Mouse (Mus musculus): ENCODE results near the gene Ftl1. TPM values are rescaled to one million over a fixed set of nuclear protein-coding genes. Genes with fewer than 3 reads are reported as not detected.
"Not testable (repeated sequence)": the region's sequence is repeated elsewhere in the genome, so short reads cannot be mapped to it uniquely, and the experiment has no call there.

Ftl1 gene
- total and polyA plus RNA-seq, 3 experiments: 213 to 903 (median 308) TPM

GRCm38 (mm10) chr7:45463987-45464778, 4.5 kb upstream of the Ftl1 start:
- Histone ChIP-seq H3K36me3 (ENCODE audit: control insufficient read depth, insufficient read depth, low read length) (no peaks in the 10 kb centered on the region), H3K9ac (ENCODE audit: low read depth, low read length) (no peak overlapping the region), H3K79me2 (replicated peaks; ENCODE audit: control insufficient read depth, insufficient read depth, low read length) (no peaks in the 10 kb centered on the region), H3K4me1 (ENCODE audit: control insufficient read depth, insufficient read depth, low read length) (peaks cover 11% of the 10 kb centered on the region), H3K27ac (no peak overlapping the region), H3K27me3 (ENCODE audit: control insufficient read depth, insufficient read depth, low read length) (no peaks in the 10 kb centered on the region), H3K4me3 (no peak overlapping the region)
- no peak for DNase-seq
- intact Hi-C loops (cut with DNase I): loop anchor here (5.0 to 10.0 kb wide), 2 partner anchors 238 to 341 kb away; no protein-coding TSS in a partner anchor
- no peak for TF ChIP-seq POLR2A (IDR thresholded peaks at IDR 0.05; ENCODE audit: insufficient read depth, low read depth, low read length)
- no peak for TF ChIP-seq EP300 (IDR thresholded peaks at IDR 0.05; ENCODE audit: insufficient read depth, low read depth, low read length)
- no peak for TF ChIP-seq CTCF (IDR thresholded peaks at IDR 0.05)
- WGBS: 93% methylated on average over 7 of the region's 7 CpGs

- H3K27me3 ChIP-seq (ENCODE audit: control insufficient read depth, insufficient read depth, low read length); H3K27ac ChIP-seq; DNase-seq; H3K79me2 ChIP-seq (replicated peaks; ENCODE audit: control insufficient read depth, insufficient read depth, low read length); H3K4me3 ChIP-seq; H3K36me3 ChIP-seq (ENCODE audit: control insufficient read depth, insufficient read depth, low read length); H3K9ac ChIP-seq (ENCODE audit: low read depth, low read length): not testable (repeated sequence)
- WGBS: 77% methylated on average over 4 of the region's 4 CpGs
- intact Hi-C loops (cut with DNase I): loop anchor here (5.0 to 10.0 kb wide), 2 partner anchors 239 to 342 kb away; no protein-coding TSS in a partner anchor
- TF ChIP-seq CTCF (IDR thresholded peaks at IDR 0.05): peak; percentile 53
- H3K4me1 ChIP-seq (ENCODE audit: control insufficient read depth, insufficient read depth, low read length): peaks cover 11% of the 10 kb centered on the region
Measured at GRCm38 (mm10) chr7:45462868-45463267, 3.2 kb upstream of the Ftl1 start.

GRCm38 (mm10) chr7:45462325-45462724, 2.6 kb upstream of the Ftl1 start:
- DNase-seq: no peak
- H3K36me3 ChIP-seq (ENCODE audit: control insufficient read depth, insufficient read depth, low read length): peaks cover 12% of the 10 kb centered on the region
- no peaks in the 10 kb centered on the region for H3K79me2 ChIP-seq (replicated peaks; ENCODE audit: control insufficient read depth, insufficient read depth, low read length)
- H3K9ac ChIP-seq (ENCODE audit: low read depth, low read length): no peak overlapping the region
- 85% methylated on average over 4 of the region's 4 CpGs for WGBS
- no peaks in the 10 kb centered on the region for H3K27me3 ChIP-seq (ENCODE audit: control insufficient read depth, insufficient read depth, low read length)
- H3K4me1 ChIP-seq (ENCODE audit: control insufficient read depth, insufficient read depth, low read length): peaks cover 14% of the 10 kb centered on the region
- intact Hi-C loops (cut with DNase I): loop anchor here (5.0 to 10.0 kb wide), 2 partner anchors 240 to 342 kb away; no protein-coding TSS in a partner anchor
- no peak overlapping the region for H3K27ac ChIP-seq
- H3K4me3 ChIP-seq: no peak overlapping the region
- TF ChIP-seq POLR2A (IDR thresholded peaks at IDR 0.05; ENCODE audit: insufficient read depth, low read depth, low read length): no peak
- TF ChIP-seq CTCF (IDR thresholded peaks at IDR 0.05): no peak
- no peak for TF ChIP-seq EP300 (IDR thresholded peaks at IDR 0.05; ENCODE audit: insufficient read depth, low read depth, low read length)

GRCm38 (mm10) chr7:45461781-45462180, 2.1 kb upstream of the Ftl1 start:
- WGBS: 93% methylated on average over 4 of the region's 4 CpGs
- no peak overlapping the region for H3K27ac ChIP-seq
- DNase-seq: no peak
- no peak overlapping the region for H3K4me3 ChIP-seq
- no peak for TF ChIP-seq EP300 (IDR thresholded peaks at IDR 0.05; ENCODE audit: insufficient read depth, low read depth, low read length)
- no peak for TF ChIP-seq CTCF (IDR thresholded peaks at IDR 0.05)
- TF ChIP-seq POLR2A (IDR thresholded peaks at IDR 0.05; ENCODE audit: insufficient read depth, low read depth, low read length): no peak
- H3K36me3 ChIP-seq (ENCODE audit: control insufficient read depth, insufficient read depth, low read length): peaks cover 12% of the 10 kb centered on the region
- intact Hi-C loops (cut with DNase I): loop anchor here (5.0 to 10.0 kb wide), 2 partner anchors 241 to 343 kb away; no protein-coding TSS in a partner anchor
- H3K9ac ChIP-seq (ENCODE audit: low read depth, low read length): no peak overlapping the region
- no peaks in the 10 kb centered on the region for H3K79me2 ChIP-seq (replicated peaks; ENCODE audit: control insufficient read depth, insufficient read depth, low read length)
- no peaks in the 10 kb centered on the region for H3K27me3 ChIP-seq (ENCODE audit: control insufficient read depth, insufficient read depth, low read length)
- H3K4me1 ChIP-seq (ENCODE audit: control insufficient read depth, insufficient read depth, low read length): peaks cover 17% of the 10 kb centered on the region

- H3K27me3 ChIP-seq (ENCODE audit: control insufficient read depth, insufficient read depth, low read length): no peaks in the 10 kb centered on the region
- peaks cover 12% of the 10 kb centered on the region for H3K36me3 ChIP-seq (ENCODE audit: control insufficient read depth, insufficient read depth, low read length)
- H3K9ac ChIP-seq (ENCODE audit: low read depth, low read length): no peak overlapping the region
- TF ChIP-seq CTCF (IDR thresholded peaks at IDR 0.05): no peak
- no peak for TF ChIP-seq POLR2A (IDR thresholded peaks at IDR 0.05; ENCODE audit: insufficient read depth, low read depth, low read length)
- no peak for TF ChIP-seq EP300 (IDR thresholded peaks at IDR 0.05; ENCODE audit: insufficient read depth, low read depth, low read length)
- DNase-seq: peak in 1 of 2 experiments; percentile 28
- peak overlapping the region; percentile 96 for H3K27ac ChIP-seq
- H3K79me2 ChIP-seq (replicated peaks; ENCODE audit: control insufficient read depth, insufficient read depth, low read length): no peaks in the 10 kb centered on the region
- peaks cover 17% of the 10 kb centered on the region for H3K4me1 ChIP-seq (ENCODE audit: control insufficient read depth, insufficient read depth, low read length)
- WGBS: 62% methylated on average over 5 of the region's 5 CpGs
- no peak overlapping the region for H3K4me3 ChIP-seq
- intact Hi-C loops (cut with DNase I): loop anchor here (5.0 to 10.0 kb wide), 2 partner anchors 241 to 343 kb away; no protein-coding TSS in a partner anchor
Measured at GRCm38 (mm10) chr7:45461326-45461725, 1.6 kb upstream of the Ftl1 start.

GRCm38 (mm10) chr7:45460860-45461314, 1.2 kb upstream of the Ftl1 start:
- Histone ChIP-seq H3K4me3 (no peak overlapping the region), H3K36me3 (ENCODE audit: control insufficient read depth, insufficient read depth, low read length) (peaks cover 12% of the 10 kb centered on the region), H3K27me3 (ENCODE audit: control insufficient read depth, insufficient read depth, low read length) (no peaks in the 10 kb centered on the region), H3K79me2 (replicated peaks; ENCODE audit: control insufficient read depth, insufficient read depth, low read length) (no peaks in the 10 kb centered on the region), H3K27ac (peak overlapping the region; percentile 96), H3K4me1 (ENCODE audit: control insufficient read depth, insufficient read depth, low read length) (peaks cover 16% of the 10 kb centered on the region), H3K9ac (ENCODE audit: low read depth, low read length) (0 out of 2 replicates have a peak overlapping the region, but pooled peaks have one; percentile 2)
- DNase-seq: peak; percentile 78 to 79
- no peak for TF ChIP-seq EP300 (IDR thresholded peaks at IDR 0.05; ENCODE audit: insufficient read depth, low read depth, low read length)
- TF ChIP-seq POLR2A (IDR thresholded peaks at IDR 0.05; ENCODE audit: insufficient read depth, low read depth, low read length): no peak; the same call in 1 of the 2 replicates
- TF ChIP-seq CTCF (IDR thresholded peaks at IDR 0.05): no peak
- intact Hi-C loops (cut with DNase I): loop anchor here (5.0 to 10.0 kb wide), 2 partner anchors 241 to 344 kb away; no protein-coding TSS in a partner anchor
- 34% methylated on average over 13 of the region's 13 CpGs for WGBS
